Mouse (Mus musculus): ENCODE measurements around the gene Nlrp4c. TPM values are rescaled to one million over a fixed set of nuclear protein-coding genes. Genes with fewer than 3 reads are reported as not detected.

The Nlrp4c gene
- total RNA-seq, 2 experiments from 2014 or later = not detected

Other genes with a start within 250 kb of the Nlrp4c start
- gene Vmn1r63, start 239.7 kb upstream of the Nlrp4c start, total RNA-seq (2021) = not detected
- gene Vmn1r64, start 160.6 kb upstream of the Nlrp4c start, total RNA-seq (2021) = not detected
- gene Vmn1r65, start 34.2 kb upstream of the Nlrp4c start, total RNA-seq (2021) = not detected
- 10 to 100 TPM; 35.1 to 50.9 TPM for gene Zfp787, start 110.8 kb downstream of the Nlrp4c start, total RNA-seq (2021)
- gene Zfp444, start 127.1 kb downstream of the Nlrp4c start, total RNA-seq (2021) = 10 to 100 TPM; 26.4 to 35.9 TPM
- not detected for gene Galp, start 151.9 kb downstream of the Nlrp4c start, total RNA-seq (2021)
- gene Zscan5b, start 177.1 kb downstream of the Nlrp4c start, total RNA-seq (2021) = not detected
- gene Epp13, start 207.5 kb downstream of the Nlrp4c start, total RNA-seq (2021) = not detected
- gene Zfp667, start 241.4 kb downstream of the Nlrp4c start, total RNA-seq (2021) = 1 to 10 TPM; 5.9 to 9.8 TPM

All from adrenal gland, postnatal 36 days (tissue).